Mouse (Mus musculus): ENCODE results near the gene 4632433K11Rik.

- TF ChIP-seq CTCF (IDR thresholded peaks at IDR 0.05; ENCODE audit: low read depth, low read length) (no peak), POLR2A (IDR thresholded peaks at IDR 0.05; ENCODE audit: borderline replicate concordance, low read depth, low read length) (no peak)
Observed at GRCm38 (mm10) chr7:5053456-5054179, 19.7 kb downstream of the 4632433K11Rik start.

Measured in bone marrow macrophage, adult 2 months (primary cell).